Mouse (Mus musculus): Measurements from ENCODE around the gene Mphosph9.
A peak's percentile ranks its signal among the peaks of the same experiment; 100 is the strongest.

The Mphosph9 gene

GRCm38 (mm10) chr5:124214516-124215145 is 113.1 kb downstream of the Mphosph9 start:
- DNase-seq (ENCODE audit: low spot score in 2 of 2) = no peak

GRCm38 (mm10) chr5:124213588-124214469 is 113.9 kb downstream of the Mphosph9 start:
- peak in 1 of 2 experiments; percentile 42 for DNase-seq (ENCODE audit: low spot score in 2 of 2)

GRCm38 (mm10) chr5:124211669-124212068 is 116.1 kb downstream of the Mphosph9 start:
- no peak for DNase-seq (ENCODE audit: low spot score in 2 of 2)

GRCm38 (mm10) chr5:124211234-124211633 is 116.5 kb downstream of the Mphosph9 start:
- peak in 1 of 2 experiments; percentile 66 for DNase-seq (ENCODE audit: low spot score in 2 of 2)

- DNase-seq (ENCODE audit: low spot score in 2 of 2) = no peak
Measured at GRCm38 (mm10) chr5:124210281-124211016, 117.3 kb downstream of the Mphosph9 start.

- DNase-seq (ENCODE audit: low spot score in 2 of 2) = no peak
Measured at GRCm38 (mm10) chr5:124209850-124210249, 117.9 kb downstream of the Mphosph9 start.

- DNase-seq (ENCODE audit: low spot score in 2 of 2) = no peak
Measured at GRCm38 (mm10) chr5:124208030-124208429, 119.7 kb downstream of the Mphosph9 start.

- DNase-seq (ENCODE audit: low spot score in 2 of 2) = peak in 1 of 2 experiments; percentile 30
Measured at GRCm38 (mm10) chr5:124206481-124207038, 121.2 kb downstream of the Mphosph9 start.

- no peak for DNase-seq (ENCODE audit: low spot score in 2 of 2)
Measured at GRCm38 (mm10) chr5:124205809-124206380, 121.9 kb downstream of the Mphosph9 start.

- no peak for DNase-seq (ENCODE audit: low spot score in 2 of 2)
Measured at GRCm38 (mm10) chr5:124205211-124205610, 122.6 kb downstream of the Mphosph9 start.

GRCm38 (mm10) chr5:124204127-124204794 is 123.5 kb downstream of the Mphosph9 start:
- no peak for DNase-seq (ENCODE audit: low spot score in 2 of 2)

GRCm38 (mm10) chr5:124203251-124203650 is 124.5 kb downstream of the Mphosph9 start:
- no peak for DNase-seq (ENCODE audit: low spot score in 2 of 2)

- no peak for DNase-seq (ENCODE audit: low spot score in 2 of 2)
Measured at GRCm38 (mm10) chr5:124202071-124202470, 125.7 kb downstream of the Mphosph9 start.

- DNase-seq (ENCODE audit: low spot score in 2 of 2) = no peak
Measured at GRCm38 (mm10) chr5:124201564-124201963, 126.2 kb downstream of the Mphosph9 start.
